Mouse (Mus musculus): Measurements from ENCODE around the gene Rabgef1. TPM values are rescaled to one million over a fixed set of nuclear protein-coding genes. Genes with fewer than 3 reads are reported as not detected.

The Rabgef1 gene
- polyA plus RNA-seq, 1 experiment from 2014 or later: 35.7 TPM

- Histone ChIP-seq H3K4me3 (replicated peaks; ENCODE audit: low read length) (no peak overlapping the region), H3K4me1 (replicated peaks; ENCODE audit: control insufficient read depth, insufficient read depth, low read length) (peaks cover 11% of the 10 kb centered on the region; the same call in 1 of the 2 replicates), H3K9ac (no peak overlapping the region), H3K27ac (no peak overlapping the region), H3K36me3 (replicated peaks; ENCODE audit: control insufficient read depth, insufficient read depth) (peaks cover 4% of the 10 kb centered on the region; the same call in 1 of the 2 replicates), H3K27me3 (ENCODE audit: control insufficient read depth, insufficient read depth, low read length) (no peaks in the 10 kb centered on the region), H3K4me2 (replicated peaks) (no peak overlapping the region), H3K9me3 (ENCODE audit: control insufficient read depth, low read length) (no peaks in the 10 kb centered on the region)
- DNase-seq (ENCODE audit: low spot score) (no peak), ATAC-seq (ENCODE audit: low FRiP score) (no peak)
- 89% methylated on average over 7 of the region's 7 CpGs for WGBS
Observed at GRCm38 (mm10) chr5:130143101-130143500, 28.5 kb upstream of the Rabgef1 start.

- Histone ChIP-seq H3K9me3 (ENCODE audit: control insufficient read depth, low read length) (no peaks in the 10 kb centered on the region), H3K27me3 (ENCODE audit: control insufficient read depth, insufficient read depth, low read length) (no peaks in the 10 kb centered on the region), H3K9ac (peak overlapping the region; percentile 47), H3K36me3 (replicated peaks; ENCODE audit: control insufficient read depth, insufficient read depth) (peaks cover 12% of the 10 kb centered on the region), H3K4me3 (replicated peaks; ENCODE audit: low read length) (peak overlapping the region; percentile 66), H3K27ac (peak overlapping the region; percentile 91), H3K4me2 (replicated peaks) (peak overlapping the region; percentile 78), H3K4me1 (replicated peaks; ENCODE audit: control insufficient read depth, insufficient read depth, low read length) (peaks cover 11% of the 10 kb centered on the region; the same call in 1 of the 2 replicates)
- 2% methylated on average over 20 of the region's 20 CpGs for WGBS
- DNase-seq (ENCODE audit: low spot score) (peak; percentile 80), ATAC-seq (ENCODE audit: low FRiP score) (peak; percentile 57)
Observed at GRCm38 (mm10) chr5:130143977-130144333, 27.6 kb upstream of the Rabgef1 start.

GRCm38 (mm10) chr5:130144334-130145312, 27.0 kb upstream of the Rabgef1 start, which contains the start of gene Kctd7:
TSS of gene Kctd7 (plus strand) at chr5:130144861.
- peaks cover 11% of the 10 kb centered on the region; the same call in 1 of the 2 replicates for H3K4me1 ChIP-seq (replicated peaks; ENCODE audit: control insufficient read depth, insufficient read depth, low read length)
- H3K27ac ChIP-seq: peak within 1 kb of the TSS; percentile 91
- H3K27me3 ChIP-seq (ENCODE audit: control insufficient read depth, insufficient read depth, low read length): no peaks in the 10 kb centered on the region
- H3K4me3 ChIP-seq (replicated peaks; ENCODE audit: low read length): peak within 1 kb of the TSS; percentile 66
- no peaks in the 10 kb centered on the region for H3K9me3 ChIP-seq (ENCODE audit: control insufficient read depth, low read length)
- peak within 1 kb of the TSS; percentile 78 for H3K4me2 ChIP-seq (replicated peaks)
- H3K9ac ChIP-seq: peak within 1 kb of the TSS; percentile 75
- H3K36me3 ChIP-seq (replicated peaks; ENCODE audit: control insufficient read depth, insufficient read depth): peaks cover 19% of the 10 kb centered on the region
- peak; percentile 98 for ATAC-seq (ENCODE audit: low FRiP score)
- WGBS: under 1% methylated on average over 65 of the region's 66 CpGs
- DNase-seq (ENCODE audit: low spot score): peak; percentile 94

GRCm38 (mm10) chr5:130145961-130146360, 25.6 kb upstream of the Rabgef1 start:
- Histone ChIP-seq H3K36me3 (replicated peaks; ENCODE audit: control insufficient read depth, insufficient read depth) (peaks cover 31% of the 10 kb centered on the region), H3K4me3 (replicated peaks; ENCODE audit: low read length) (peak overlapping the region; percentile 66), H3K9ac (peak overlapping the region; percentile 75; the same call in 1 of the 2 replicates), H3K9me3 (ENCODE audit: control insufficient read depth, low read length) (no peaks in the 10 kb centered on the region), H3K4me1 (replicated peaks; ENCODE audit: control insufficient read depth, insufficient read depth, low read length) (peaks cover 11% of the 10 kb centered on the region; the same call in 1 of the 2 replicates), H3K27ac (no peak overlapping the region), H3K27me3 (ENCODE audit: control insufficient read depth, insufficient read depth, low read length) (no peaks in the 10 kb centered on the region), H3K4me2 (replicated peaks) (peak overlapping the region; percentile 78)
- DNase-seq (ENCODE audit: low spot score): no peak
- 82% methylated on average over 8 of the region's 8 CpGs for WGBS
- no peak for ATAC-seq (ENCODE audit: low FRiP score)

GRCm38 (mm10) chr5:130149726-130150310, 21.8 kb upstream of the Rabgef1 start:
- DNase-seq (ENCODE audit: low spot score): no peak
- 84% methylated on average over 7 of the region's 7 CpGs for WGBS
- peaks cover 7% of the 10 kb centered on the region; the same call in 1 of the 2 replicates for H3K4me1 ChIP-seq (replicated peaks; ENCODE audit: control insufficient read depth, insufficient read depth, low read length)
- no peaks in the 10 kb centered on the region for H3K27me3 ChIP-seq (ENCODE audit: control insufficient read depth, insufficient read depth, low read length)
- H3K36me3 ChIP-seq (replicated peaks; ENCODE audit: control insufficient read depth, insufficient read depth): peaks cover 57% of the 10 kb centered on the region
- H3K9me3 ChIP-seq (ENCODE audit: control insufficient read depth, low read length): no peaks in the 10 kb centered on the region
- H3K4me2 ChIP-seq (replicated peaks): no peak overlapping the region
- ATAC-seq (ENCODE audit: low FRiP score): no peak
- H3K9ac ChIP-seq: no peak overlapping the region
- no peak overlapping the region for H3K27ac ChIP-seq
- H3K4me3 ChIP-seq (replicated peaks; ENCODE audit: low read length): no peak overlapping the region

GRCm38 (mm10) chr5:130154286-130154685, 17.3 kb upstream of the Rabgef1 start:
- ATAC-seq (ENCODE audit: low FRiP score): no peak
- 82% methylated on average over 2 of the region's 2 CpGs for WGBS
- no peaks in the 10 kb centered on the region for H3K27me3 ChIP-seq (ENCODE audit: control insufficient read depth, insufficient read depth, low read length)

GRCm38 (mm10) chr5:130158545-130158944, 13.1 kb upstream of the Rabgef1 start:
- no peak for DNase-seq (ENCODE audit: low spot score)
- H3K27ac ChIP-seq: no peak overlapping the region
- no peaks in the 10 kb centered on the region for H3K27me3 ChIP-seq (ENCODE audit: control insufficient read depth, insufficient read depth, low read length)
- no peaks in the 10 kb centered on the region for H3K4me1 ChIP-seq (replicated peaks; ENCODE audit: control insufficient read depth, insufficient read depth, low read length)
- no peak overlapping the region for H3K9ac ChIP-seq
- H3K36me3 ChIP-seq (replicated peaks; ENCODE audit: control insufficient read depth, insufficient read depth): peaks cover 10% of the 10 kb centered on the region
- H3K4me3 ChIP-seq (replicated peaks; ENCODE audit: low read length): no peak overlapping the region
- H3K9me3 ChIP-seq (ENCODE audit: control insufficient read depth, low read length): no peaks in the 10 kb centered on the region
- H3K4me2 ChIP-seq (replicated peaks): no peak overlapping the region
- no peak for ATAC-seq (ENCODE audit: low FRiP score)
- 78% methylated on average over 4 of the region's 4 CpGs for WGBS

More at GRCm38 (mm10) chr5:130154286-130154685, 17.3 kb upstream of the Rabgef1 start:
- Histone ChIP-seq H3K9me3 (ENCODE audit: control insufficient read depth, low read length) (no peaks in the 10 kb centered on the region), H3K9ac (no peak overlapping the region), H3K36me3 (replicated peaks; ENCODE audit: control insufficient read depth, insufficient read depth) (peaks cover 48% of the 10 kb centered on the region), H3K27ac (no peak overlapping the region), H3K4me1 (replicated peaks; ENCODE audit: control insufficient read depth, insufficient read depth, low read length) (no peaks in the 10 kb centered on the region), H3K4me3 (replicated peaks; ENCODE audit: low read length) (no peak overlapping the region), H3K4me2 (replicated peaks) (no peak overlapping the region)
- no peak for DNase-seq (ENCODE audit: low spot score)

- Histone ChIP-seq H3K9ac (no peak overlapping the region), H3K4me1 (replicated peaks; ENCODE audit: control insufficient read depth, insufficient read depth, low read length) (no peaks in the 10 kb centered on the region), H3K36me3 (replicated peaks; ENCODE audit: control insufficient read depth, insufficient read depth) (peaks cover 7% of the 10 kb centered on the region; the same call in 1 of the 2 replicates), H3K27ac (no peak overlapping the region), H3K27me3 (ENCODE audit: control insufficient read depth, insufficient read depth, low read length) (no peaks in the 10 kb centered on the region), H3K9me3 (ENCODE audit: control insufficient read depth, low read length) (no peaks in the 10 kb centered on the region), H3K4me2 (replicated peaks) (no peak overlapping the region), H3K4me3 (replicated peaks; ENCODE audit: low read length) (no peak overlapping the region)
- WGBS: 72% methylated on average over 7 of the region's 7 CpGs
- DNase-seq (ENCODE audit: low spot score) (no peak), ATAC-seq (ENCODE audit: low FRiP score) (no peak)
Observed at GRCm38 (mm10) chr5:130159761-130160201, 11.8 kb upstream of the Rabgef1 start.

- no peaks in the 10 kb centered on the region for H3K9me3 ChIP-seq (ENCODE audit: control insufficient read depth, low read length)
- no peaks in the 10 kb centered on the region for H3K4me1 ChIP-seq (replicated peaks; ENCODE audit: control insufficient read depth, insufficient read depth, low read length)
- no peak overlapping the region for H3K9ac ChIP-seq
- H3K36me3 ChIP-seq (replicated peaks; ENCODE audit: control insufficient read depth, insufficient read depth): no peaks in the 10 kb centered on the region
- H3K4me3 ChIP-seq (replicated peaks; ENCODE audit: low read length): no peak overlapping the region
- 4% methylated on average over 7 of the region's 7 CpGs for WGBS
- DNase-seq (ENCODE audit: low spot score) (peak; percentile 50), ATAC-seq (ENCODE audit: low FRiP score) (no peak)
- H3K27me3 ChIP-seq (ENCODE audit: control insufficient read depth, insufficient read depth, low read length): no peaks in the 10 kb centered on the region
- H3K27ac ChIP-seq: no peak overlapping the region
- H3K4me2 ChIP-seq (replicated peaks): no peak overlapping the region
Observed at GRCm38 (mm10) chr5:130163670-130164069, 7.9 kb upstream of the Rabgef1 start.
